Mouse (Mus musculus) kidney, postnatal 36 days (tissue): ENCODE results near the gene Ppm1l.
A peak's percentile ranks its signal among the peaks of the same experiment; 100 is the strongest.

Source experiments
- DNase-seq, 2 experiments: peaks; one replicate each; pipeline ENCODE4 v3.0.0; 2021 to 2022; ENCODE audit warnings: mixed read lengths in 2 of 2

Ppm1l gene

DNA sequence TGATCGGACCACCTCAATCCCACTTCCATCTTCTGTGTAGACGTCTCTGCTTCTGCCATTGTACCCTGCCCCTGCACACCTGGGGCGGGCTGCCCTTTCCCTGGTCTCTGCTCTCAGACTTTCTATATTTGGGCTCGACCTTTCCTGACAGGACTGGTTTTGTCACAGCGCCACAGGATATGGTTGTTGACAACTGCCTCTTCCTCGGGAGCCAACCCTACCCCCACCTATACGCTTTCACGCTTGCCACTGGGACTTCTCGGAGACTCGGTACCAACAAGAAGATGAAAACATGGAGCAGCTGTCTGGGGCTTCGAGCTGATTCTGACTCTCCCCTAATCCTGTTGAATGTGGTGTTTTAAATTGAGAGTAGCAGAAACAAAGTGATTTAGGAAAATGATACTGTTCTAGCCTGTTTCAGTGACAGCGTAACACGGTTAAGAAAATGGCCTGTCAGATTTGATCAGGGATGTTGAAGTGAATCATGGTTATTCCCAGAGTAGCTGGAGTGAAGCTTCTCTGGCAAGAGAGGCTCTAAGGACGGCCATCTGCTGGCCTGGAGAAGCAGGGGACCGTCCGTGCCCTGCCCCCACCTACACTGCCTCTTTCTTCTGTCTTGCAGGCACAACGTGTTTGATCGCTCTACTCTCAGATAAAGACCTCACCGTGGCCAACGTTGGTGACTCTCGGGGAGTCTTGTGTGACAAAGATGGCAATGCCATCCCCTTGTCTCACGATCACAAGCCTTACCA is 232.2 kb downstream of the Ppm1l start:
- DNase-seq = no peak

DNA sequence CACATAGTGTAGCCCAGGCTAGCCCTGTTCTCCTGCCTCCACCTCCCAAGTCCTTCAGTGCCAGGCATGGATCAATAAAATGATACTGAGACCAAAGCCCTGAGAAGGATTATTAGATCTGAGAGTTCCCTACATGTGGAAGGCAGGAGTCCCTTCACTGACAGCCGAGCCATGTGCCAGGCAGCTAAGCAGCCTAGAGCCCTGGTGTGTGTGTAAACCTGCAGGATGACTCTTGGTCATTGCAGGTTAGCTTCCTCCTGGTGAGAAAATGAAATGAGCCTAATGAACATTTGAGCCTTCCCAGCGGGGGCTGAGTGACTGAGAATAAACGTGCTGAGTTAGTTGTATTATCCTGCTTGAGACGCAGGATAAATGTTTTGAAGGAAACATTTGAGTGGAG is 232.9 kb downstream of the Ppm1l start:
- DNase-seq = no peak

DNA sequence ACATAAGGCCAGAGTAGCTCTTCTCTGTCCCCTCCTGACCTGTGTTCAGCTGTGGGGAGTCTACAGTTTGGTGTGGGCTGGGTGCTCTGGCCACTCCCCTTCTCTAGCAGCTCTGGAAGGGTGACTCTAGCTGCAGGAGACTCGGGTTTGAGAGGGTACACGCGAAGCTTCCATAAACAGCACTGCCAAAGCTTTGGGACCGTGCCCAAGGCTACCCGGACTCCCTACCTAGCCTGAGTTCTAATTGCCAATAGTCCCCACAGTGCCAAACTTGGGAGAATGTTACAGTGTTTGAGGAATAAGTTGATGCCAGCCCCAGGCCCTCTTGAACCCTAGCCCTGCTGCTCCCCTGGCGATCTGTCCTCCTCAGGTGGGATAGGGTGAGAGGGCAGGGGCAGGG is 238.8 kb downstream of the Ppm1l start:
- DNase-seq = no peak

DNA sequence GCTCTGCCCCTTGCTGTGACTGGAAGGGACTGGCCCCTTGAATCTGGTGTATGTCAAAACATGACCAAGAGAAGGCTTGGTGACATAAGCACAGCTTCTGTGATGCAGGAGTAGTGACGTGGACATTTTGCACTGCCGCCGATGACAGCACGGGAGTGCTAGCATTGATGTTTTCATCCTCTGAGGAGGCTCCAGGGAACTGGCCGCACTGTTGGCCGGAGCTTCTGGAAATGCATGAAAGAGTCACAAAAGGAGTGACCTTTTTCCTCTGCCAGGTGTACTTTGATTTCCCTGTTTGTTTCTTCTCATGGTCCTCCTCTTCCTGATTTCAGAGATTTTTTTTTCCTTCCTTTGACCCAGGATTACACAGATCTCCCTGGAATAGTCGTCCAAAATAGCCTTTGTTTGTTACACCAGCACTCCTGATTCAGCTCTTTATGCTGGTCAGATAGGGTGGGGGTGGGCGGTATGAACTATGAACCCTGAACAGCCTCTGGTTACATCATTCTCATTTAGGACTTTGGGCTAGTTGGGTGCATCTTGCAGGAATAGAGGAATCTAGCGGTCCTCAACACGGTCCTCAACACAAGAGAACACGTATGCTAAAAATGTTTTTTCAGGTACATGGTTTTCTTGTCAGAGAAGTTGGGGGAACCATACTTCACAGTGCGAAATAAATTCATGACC is 239.6 kb downstream of the Ppm1l start:
- DNase-seq = peak; percentile 65 to 77

DNA sequence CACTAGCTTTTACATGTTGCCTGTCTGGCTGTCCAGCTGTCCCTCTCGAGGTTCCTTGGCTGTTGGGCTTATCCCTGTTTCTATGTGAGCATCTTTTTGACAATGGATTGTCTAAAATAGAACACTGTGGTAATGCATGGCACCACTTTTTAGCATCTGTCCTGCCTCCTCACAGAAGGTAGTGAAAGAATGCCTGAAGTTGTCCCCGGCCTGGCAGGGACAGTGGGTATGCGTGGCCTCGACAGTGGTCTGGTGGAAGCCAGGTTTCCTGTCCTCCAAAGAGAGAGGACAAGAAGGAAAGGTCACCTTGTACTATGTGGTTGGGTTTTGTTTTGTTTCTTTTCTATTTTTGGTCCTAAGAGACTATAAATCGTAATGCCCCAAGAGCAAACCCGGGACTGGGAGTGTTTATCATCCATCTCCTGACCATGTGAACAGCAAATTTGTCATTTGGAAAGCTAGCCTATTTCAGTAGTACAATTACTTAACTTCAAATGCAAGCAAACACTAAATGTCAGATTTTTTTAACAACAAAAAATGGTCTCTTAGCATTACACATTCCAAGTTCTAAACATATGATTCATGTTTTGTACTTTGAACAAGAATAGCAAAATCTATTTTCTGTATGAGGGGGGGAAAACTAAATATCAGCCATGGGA is 242.8 kb downstream of the Ppm1l start:
- peak; percentile 32 to 54 for DNase-seq

DNA sequence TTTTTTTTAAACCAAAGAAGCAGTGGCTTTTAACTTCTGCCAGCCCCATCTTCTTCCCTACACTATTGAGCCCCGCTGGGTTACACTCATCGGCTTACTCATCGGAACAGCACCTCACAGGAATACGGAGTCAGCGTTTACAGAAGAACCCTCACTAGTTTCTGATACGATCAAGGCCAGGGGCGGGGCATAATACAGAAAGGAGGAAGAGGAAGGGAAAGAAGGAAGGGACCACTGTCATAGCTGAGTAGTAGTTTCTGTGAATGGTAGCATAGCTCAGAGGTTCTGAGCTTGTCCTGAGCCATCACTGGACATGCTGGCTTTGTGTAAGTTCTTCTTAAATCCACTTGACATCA is 243.3 kb downstream of the Ppm1l start:
- DNase-seq = no peak

DNA sequence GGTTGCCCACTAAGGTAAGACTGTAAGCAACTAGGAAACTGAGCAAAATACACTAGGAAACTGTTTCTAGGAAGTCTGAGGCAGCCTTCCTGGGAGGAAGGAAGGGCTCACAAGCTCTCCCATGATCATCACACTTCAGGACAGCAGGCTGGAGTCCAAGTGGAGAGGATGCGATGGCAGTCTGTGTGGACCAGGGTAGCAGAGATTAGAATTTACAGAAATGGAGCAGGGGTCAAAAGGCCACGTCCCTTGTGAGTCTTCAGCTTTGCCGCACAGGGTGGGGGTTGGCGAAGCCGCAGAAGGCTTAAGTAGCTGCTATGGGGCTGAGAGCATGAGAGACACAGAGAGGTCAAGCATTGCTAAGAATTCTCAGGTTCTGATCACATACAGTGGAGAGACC is 245.0 kb downstream of the Ppm1l start:
- DNase-seq = peak; percentile 56 to 62

DNA sequence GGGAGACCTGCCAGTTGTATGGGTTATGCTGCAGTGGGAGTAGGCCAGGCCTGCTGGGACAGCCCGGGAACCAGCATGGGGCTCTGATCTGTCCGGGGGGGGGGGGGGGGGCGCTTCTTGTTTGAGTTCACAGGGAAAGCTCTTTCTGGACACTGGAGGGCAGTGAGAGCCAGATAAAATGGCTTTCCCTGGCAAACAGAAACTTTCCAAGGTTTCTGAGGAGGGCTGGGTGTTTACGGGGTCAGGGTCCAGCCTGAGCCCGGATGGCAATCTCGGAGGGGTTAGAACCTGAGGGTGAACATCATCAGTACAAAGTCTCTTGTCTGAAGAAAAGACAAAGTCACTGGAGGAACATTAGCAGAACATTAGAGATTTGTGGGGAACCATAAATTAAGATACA is 246.7 kb downstream of the Ppm1l start:
- DNase-seq = peak in 1 of 2 experiments; percentile 33

DNA sequence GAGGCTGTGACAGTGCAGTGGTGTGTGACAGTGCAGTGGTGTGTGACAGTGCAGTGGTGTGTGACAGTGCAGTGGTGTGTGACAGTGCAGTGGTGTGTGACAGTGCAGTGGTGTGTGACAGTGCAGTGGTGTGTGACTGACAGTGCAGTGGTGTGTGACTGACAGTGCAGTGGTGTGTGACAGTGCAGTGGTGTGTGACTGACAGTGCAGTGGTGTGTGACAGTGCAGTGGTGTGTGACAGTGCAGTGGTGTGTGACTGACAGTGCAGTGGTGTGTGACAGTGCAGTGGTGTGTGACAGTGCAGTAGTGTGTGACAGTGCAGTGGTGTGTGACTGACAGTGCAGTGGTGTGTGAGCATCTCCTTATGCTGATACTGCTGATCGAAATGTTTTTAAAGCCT is 248.9 kb downstream of the Ppm1l start:
- DNase-seq = peak in 1 of 2 experiments; percentile 40

DNA sequence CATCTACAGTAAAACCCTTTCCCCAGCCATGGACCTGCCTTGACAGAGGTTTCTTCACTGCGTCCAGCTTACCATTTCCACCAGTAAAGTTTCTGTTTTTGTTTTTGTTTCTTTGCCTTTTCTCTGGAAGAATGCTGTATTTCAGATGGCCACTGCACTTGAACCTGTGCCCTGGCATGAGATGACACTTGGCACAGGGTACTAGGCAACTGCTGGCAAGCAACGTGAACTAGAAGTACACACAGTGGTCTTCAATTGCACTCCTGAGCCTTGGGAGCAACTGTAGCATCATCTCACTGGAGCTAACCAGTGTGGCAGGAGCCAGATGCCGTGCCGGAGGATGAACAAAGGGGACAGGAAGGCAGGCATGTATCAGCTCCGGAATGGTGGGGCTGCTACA is 255.9 kb downstream of the Ppm1l start:
- no peak for DNase-seq

DNA sequence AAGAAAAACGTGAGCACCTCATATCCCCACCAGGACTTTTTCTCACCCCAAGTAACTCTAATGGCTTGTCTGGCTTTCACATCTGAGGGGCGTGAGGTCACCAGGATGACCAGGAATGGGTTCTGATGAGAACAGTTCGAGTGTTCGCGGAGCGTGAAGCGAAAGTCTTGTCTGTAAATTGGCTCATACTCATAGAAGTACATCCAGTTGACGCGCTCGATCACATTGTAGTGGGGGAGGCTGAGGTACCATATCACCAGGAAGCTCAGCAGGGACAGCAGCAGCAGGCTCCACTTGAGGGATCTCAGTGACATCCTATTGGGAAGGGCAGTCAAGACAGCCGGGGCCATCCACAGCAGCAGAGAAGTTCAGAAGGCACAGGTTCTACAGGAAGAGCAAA is 258.9 kb downstream of the Ppm1l start:
- DNase-seq = no peak

DNA sequence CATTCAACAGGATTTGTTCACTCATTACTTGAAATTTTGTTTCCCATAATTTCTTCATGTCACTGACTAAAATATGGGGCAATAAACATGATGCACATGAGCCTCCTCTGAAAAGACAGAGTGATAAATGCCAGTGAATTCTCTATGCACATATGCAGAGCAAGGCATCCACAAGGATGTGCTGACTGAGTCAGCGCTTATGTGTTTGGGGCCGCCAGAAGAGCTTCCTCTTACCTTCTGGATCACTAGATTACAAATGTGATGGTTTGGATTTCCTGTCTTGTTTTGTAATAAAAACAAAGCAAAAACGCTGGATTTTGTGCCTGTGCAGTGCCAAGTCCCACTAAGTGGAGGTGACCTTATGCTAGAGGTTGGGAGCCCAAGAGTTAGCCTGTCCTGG is 260.1 kb downstream of the Ppm1l start:
- no peak for DNase-seq

DNA sequence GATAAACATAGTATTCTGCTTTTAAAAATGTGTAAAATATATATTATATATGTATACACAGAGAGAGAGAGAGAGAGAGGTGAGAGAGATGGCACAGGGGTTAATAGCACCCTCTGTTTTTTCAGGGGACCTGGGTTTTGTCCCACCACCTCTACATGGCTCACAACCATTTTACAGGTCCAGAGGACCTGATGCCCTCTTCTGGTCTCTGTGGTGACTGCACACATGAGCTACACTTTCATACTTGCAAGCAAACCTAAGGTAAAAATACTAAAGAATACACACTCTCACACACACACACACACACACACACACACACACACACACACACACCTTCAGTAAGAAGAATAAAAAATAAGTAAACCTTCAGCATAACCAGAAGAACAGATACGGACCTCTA is 262.1 kb downstream of the Ppm1l start:
- peak in 1 of 2 experiments; percentile 44 for DNase-seq

DNA sequence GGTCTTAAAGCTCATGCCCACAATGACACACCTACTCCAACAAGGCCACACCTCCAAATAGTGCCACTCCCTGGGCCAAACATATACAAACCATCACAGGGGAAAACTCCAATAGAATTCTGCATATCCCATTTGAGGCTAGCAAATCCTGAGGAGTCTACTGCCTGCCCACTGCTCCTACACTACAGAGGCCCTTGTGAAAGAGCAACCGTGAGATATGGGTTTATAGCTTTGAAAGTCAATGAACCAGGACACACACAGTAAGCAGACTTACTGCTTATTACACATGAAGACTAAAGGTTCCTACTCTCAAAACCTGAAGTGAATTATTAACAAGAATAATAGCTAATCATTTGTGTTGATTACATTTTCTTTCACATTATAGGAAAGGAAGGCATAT is 267.1 kb downstream of the Ppm1l start:
- DNase-seq = no peak

DNA sequence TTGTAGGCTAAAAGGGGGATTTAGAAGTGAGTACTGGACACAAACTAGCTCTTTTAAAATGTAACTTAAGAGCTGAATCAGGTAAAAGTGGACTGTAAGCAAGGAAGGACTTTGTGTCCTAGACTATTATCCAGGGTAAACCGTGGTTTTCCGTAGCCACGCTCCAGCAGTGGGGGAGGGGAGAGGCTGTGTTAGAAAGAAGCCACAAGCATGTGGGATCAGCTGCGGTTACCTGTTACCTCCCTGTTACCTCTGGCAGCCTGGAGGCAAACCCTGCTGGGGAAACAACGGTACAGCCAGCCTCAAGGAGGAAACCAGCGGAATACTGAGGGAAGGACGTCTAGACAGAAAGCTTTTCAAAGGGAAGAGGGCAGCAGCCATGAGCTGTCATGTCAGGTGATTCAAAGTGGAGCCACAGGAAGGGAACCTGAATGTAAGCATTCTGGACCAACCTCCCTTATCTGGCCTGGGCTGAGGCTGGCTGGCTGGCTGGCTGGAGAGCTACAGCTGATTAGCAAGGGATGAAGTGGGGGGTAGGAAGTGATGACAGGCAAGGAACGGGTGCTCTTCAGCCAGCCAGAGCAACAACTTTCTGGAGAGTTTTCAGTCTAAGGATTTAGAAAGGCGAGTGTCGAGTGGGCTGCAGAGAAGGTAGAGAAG is 271.6 kb downstream of the Ppm1l start:
- DNase-seq = peak; percentile 89

DNA sequence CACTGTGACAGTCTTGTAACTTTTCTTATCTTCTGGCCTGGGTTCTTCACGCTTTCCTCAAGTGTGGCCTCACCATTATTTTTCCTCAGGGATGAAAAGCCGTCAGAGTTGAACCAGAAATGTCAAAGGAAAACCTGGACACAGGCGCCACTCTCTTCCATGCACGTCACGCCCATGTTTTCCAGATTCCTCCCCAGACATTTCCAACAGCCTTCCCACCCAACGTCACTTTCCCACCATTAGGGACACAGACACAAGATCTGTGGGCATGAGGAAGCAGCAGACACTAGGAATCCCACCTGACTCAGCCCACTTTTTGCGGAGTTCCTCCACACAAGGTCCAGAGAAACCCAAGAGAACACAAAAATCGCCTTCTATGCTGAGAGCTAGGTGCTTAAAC is 276.8 kb downstream of the Ppm1l start:
- no peak for DNase-seq

DNA sequence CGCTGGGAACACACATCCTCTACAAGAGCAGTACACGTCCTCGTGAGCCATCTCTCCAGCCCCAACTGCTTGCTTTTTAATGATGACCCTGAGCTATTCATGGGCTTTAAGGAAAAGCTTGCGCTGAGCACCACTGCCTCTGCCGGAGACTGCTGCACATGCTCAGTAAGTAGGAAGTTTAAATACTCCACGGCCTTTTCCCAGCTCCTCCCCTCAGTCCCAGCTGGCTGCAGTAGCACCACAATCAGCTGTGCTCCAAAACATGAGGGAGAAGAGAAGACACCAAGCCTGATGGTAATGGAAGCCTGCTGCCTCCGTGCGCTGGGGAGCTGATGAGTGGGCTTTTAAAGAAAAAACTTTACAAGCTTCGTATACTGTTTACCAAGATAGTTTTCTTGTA is 277.4 kb downstream of the Ppm1l start:
- DNase-seq = no peak

DNA sequence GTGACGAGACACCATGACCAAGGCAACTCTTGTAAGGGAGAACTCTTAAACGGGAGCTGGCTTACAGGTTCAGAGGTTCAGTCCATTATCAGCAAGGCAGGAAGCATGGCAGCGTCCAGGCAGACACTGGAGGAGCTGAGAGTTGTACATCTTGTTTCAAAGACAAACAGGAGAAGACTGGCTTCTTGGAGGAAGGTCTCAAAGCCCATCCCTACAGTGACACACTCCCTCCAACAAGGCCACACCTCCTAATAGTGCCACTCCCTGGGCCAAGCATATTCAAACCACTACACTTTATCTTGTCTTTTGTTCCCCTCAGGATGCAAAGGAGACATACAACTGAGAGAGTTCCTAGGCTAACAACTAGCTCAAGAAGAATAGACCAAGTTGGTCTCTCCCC is 279.5 kb downstream of the Ppm1l start:
- no peak for DNase-seq

DNA sequence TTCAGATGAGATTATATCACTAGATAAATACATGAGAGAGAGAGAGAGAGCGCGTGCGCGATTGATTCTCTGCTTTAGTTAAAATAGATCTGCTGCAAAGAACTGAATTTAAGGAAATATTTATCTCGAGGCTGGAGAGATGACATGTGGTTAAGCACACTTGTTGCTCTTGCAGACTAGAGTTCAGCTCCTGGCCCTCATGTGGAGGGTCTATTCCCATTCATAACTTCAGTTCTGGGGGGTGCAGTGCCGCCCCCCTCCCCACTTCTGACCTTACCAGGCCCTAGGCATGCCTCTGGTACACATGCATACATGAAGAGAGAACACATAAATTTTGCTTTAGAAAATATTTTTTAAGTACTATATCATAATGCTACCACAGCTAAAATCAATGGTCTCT is 280.6 kb downstream of the Ppm1l start:
- no peak for DNase-seq

DNA sequence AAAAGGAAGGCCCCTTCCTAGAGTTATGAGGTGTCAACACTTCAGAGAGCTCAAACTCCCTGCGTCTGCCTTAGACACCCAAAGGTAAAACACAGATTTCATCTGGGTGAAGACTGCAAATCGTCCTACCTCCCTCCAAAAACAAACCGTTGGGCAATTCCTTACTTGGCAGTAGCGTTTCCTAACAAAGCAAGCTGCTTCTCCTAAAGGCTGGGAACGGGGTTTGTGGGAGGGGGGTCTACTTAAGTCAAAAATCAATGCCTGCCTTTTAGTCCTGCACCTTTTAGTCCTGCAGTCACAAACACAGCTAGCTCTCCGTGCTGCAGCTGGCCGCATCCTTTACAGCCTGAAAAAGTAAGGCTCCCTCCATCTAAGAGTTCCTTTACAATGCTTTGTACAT is 281.2 kb downstream of the Ppm1l start:
- DNase-seq = no peak

DNA sequence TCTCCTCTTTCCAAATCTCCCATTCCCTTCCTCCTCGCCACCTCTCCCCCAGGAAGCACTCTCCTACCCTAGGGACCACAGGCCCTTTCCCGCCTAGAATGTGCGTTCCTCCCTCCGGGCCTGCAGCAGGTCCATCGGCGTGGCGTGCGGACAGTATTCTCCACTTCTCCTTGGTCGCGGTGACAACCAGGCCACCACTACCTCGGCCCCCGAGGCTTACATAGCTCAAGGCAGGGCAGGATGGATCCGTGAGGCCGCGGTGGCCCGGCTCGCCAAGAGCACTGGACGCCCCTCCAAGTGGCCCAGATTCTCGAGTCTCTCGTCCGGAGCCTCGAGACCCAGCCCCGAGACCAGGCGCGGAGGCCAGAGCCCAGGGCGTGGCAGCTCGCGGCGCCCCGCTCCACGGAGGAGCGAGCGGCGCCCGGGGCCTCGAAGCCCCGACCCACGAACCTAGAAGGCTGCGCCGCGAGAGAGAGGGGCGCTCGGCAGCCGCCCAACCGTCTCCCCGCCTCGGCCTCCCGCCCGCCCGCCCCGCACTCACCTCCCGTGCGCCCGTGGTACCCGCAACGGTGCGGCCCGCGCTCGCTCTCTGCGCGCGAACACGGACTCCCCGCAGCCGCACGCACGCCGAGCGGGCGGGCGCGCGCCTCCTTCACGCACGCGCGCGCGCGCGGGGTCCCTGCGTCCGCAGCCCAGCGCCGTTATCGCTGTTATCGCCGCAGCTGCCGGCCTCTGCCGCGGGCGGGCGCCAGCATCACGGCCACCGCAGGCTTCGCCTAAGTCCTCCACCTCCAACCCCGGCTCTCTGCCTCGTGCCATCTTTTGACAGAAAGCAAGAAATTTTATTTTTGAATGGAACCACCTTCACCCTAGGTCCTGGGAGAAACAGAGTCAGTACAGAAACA is 281.9 kb downstream of the Ppm1l start, which contains the start of gene B3galnt1:
B3galnt1 (minus strand) TSS at position 700 of the 905 bp plus-strand sequence.
- DNase-seq = peak; percentile 64 to 80

DNA sequence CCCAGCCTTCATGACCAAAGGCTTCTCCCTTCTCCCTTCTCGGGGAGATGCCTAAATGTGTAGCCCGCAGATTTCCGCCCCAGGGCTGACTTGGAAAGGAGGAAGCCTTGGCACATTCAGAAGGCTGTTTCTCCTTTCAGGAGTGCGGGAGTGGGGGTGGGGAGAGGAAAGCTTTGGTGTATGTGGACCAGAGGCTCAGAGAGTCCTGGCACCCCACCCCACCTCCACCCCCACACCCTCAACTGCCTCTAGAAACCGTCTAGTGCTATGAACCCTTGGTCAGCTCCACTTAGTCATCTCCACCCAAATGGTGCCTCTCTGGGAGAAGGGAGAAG is 282.5 kb downstream of the Ppm1l start:
- DNase-seq = peak in 1 of 2 experiments; percentile 39

DNA sequence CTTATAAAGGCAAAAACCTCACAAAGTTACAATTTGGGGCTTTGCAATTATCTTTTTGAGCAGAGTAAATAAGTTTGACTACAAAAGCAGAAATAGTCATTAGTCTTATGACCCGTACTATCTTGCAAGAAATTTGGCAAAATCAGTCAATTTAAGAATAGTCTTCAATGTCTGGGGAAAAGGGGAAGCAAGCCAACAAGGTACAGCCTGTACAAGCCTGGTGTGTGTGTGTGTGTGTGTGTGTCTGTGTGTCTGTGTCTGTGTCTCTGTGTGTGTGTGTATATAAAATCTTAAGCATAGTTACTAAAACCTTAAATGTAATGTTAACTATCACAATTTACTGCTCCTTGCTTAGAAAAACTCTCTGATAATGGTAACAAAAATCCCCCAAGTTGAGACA is 290.3 kb downstream of the Ppm1l start:
- peak in 1 of 2 experiments; percentile 28 for DNase-seq
